Mouse (Mus musculus) kidney, postnatal 0 days (tissue): Measurements from ENCODE around the gene Foxq1. TPM values are rescaled to one million over a fixed set of nuclear protein-coding genes. Genes with fewer than 3 reads are reported as not detected.
A peak's percentile ranks its signal among the peaks of the same experiment; 100 is the strongest.

ENCODE experiments used
- ATAC-seq: fragments of 200-750 bp; cut with Nextera tagmentation; replicated peaks from 2 replicates; pipeline ENCODE4 v1.8.0; 2017; ENCODE audit warnings: low read depth, moderate number of reproducible peaks, moderate TSS enrichment, moderate library complexity; ENCODE audit not compliant: low FRiP score
- DNase-seq: peaks from one replicate; pipeline ENCODE4 v3.0.0-alpha.2; 2016; ENCODE audit warnings: low spot score
- H3K27ac ChIP-seq: fragments of 300-500 bp; sonication (generic); 2 replicates; pipeline ENCODE4 v1.5.1; 2014; ENCODE audit warnings: mild to moderate bottlenecking
- H3K27me3 ChIP-seq: fragments of 300-500 bp; sonication (generic); 2 replicates; pipeline ENCODE4 v1.6.1; 2014; ENCODE audit warnings: low read length, mixed read lengths; ENCODE audit not compliant: insufficient read depth
- H3K36me3 ChIP-seq: fragments of 300-500 bp; sonication (generic); 2 replicates; pipeline ENCODE4 v1.6.1; 2014; ENCODE audit warnings: low read length, mixed read lengths; ENCODE audit not compliant: insufficient read depth
- H3K4me1 ChIP-seq: fragments of 300-500 bp; sonication (generic); replicated peaks from 2 replicates; pipeline ENCODE4 v1.6.1; 2014; ENCODE audit warnings: antibody characterized with exemption, low read length, mixed read lengths; ENCODE audit not compliant: insufficient read depth
- H3K4me2 ChIP-seq: fragments of 300-500 bp; sonication (generic); 2 replicates; pipeline ENCODE4 v1.6.1; 2014; ENCODE audit warnings: mild to moderate bottlenecking, low read length, moderate library complexity, mixed read lengths
- H3K4me3 ChIP-seq: fragments of 300-500 bp; sonication (generic); replicated peaks from 2 replicates; pipeline ENCODE4 v1.5.1; 2014; ENCODE audit warnings: low read depth, low read length
- H3K9ac ChIP-seq: fragments of 300-500 bp; sonication (generic); 2 replicates; pipeline ENCODE4 v1.6.1; 2014; ENCODE audit warnings: low read depth, low read length
- H3K9me3 ChIP-seq: fragments of 300-500 bp; sonication (generic); replicated peaks from 2 replicates; pipeline ENCODE4 v1.6.1; 2016; ENCODE audit warnings: low read length, inconsistent platforms, mixed read lengths
- CTCF ChIP-seq: IDR thresholded peaks from 2 replicates; pipeline ENCODE4 v1.5.1; 2016; ENCODE audit warnings: antibody characterized with exemption, low read depth, mild to moderate bottlenecking, moderate library complexity
- WGBS: fragments of 180-500 bp; shearing (Covaris S2); extraction: QIAGEN DNeasy Blood & Tissue Kit; methylation state at CpG from one replicate; pipeline ENCODE4 v1.1.7; 2014; 5-methylcytosine and 5-hydroxymethylcytosine counted together
- polyA plus RNA-seq: library from polyadenylated mRNA; unstranded; fragments of >200 nt; fragmentation: Nextera tagmentation; extraction: Ambion mirVana; gene quantifications from 2 replicates; pipeline ENCODE4 v1.2.1, GENCODE M21; 2015

Gene Foxq1
- polyA plus RNA-seq, 1 experiment from 2014 or later: 11.2 TPM

- Histone ChIP-seq H3K36me3 (no peaks in the 10 kb centered on the region), H3K4me1 (no peaks in the 10 kb centered on the region), H3K27ac (no peak overlapping the region), H3K9me3 (no peaks in the 10 kb centered on the region), H3K9ac (no peak overlapping the region), H3K27me3 (no peaks in the 10 kb centered on the region), H3K4me2 (no peak overlapping the region), H3K4me3 (no peak overlapping the region)
- 9% methylated on average over 8 of the region's 8 CpGs for WGBS
- DNase-seq: peak; percentile 71
- ATAC-seq: peak; percentile 63; the same call in 1 of the 2 replicates
- TF ChIP-seq CTCF: no peak
These were observed 24.3 kb upstream of the Foxq1 start for GRCm38 (mm10) chr13:31531651-31532061.

DNA sequence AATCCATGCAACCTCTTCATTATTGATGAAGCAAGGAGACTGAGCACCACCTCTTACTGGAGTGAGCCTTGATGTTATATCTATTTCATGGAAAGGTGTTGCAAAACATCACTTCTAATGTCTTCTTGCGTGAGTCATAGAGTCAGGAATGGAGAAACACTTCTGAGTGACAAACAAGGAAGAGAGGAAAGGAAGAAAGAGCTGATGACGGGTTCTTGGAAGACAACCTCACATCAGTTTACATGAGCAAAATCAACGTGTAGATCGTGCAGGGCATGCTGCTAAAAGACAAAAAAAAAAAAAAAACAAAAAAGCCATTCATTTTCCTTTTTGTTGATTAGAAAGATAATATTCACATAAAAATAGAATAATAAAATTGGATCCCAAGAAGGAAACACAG is 21.2 kb upstream of the Foxq1 start:
- no peak for TF ChIP-seq CTCF

GRCm38 (mm10) chr13:31543021-31543420 is 12.9 kb upstream of the Foxq1 start:
- Histone ChIP-seq H3K4me2 (no peak overlapping the region), H3K36me3 (no peaks in the 10 kb centered on the region), H3K9ac (no peak overlapping the region), H3K27ac (no peak overlapping the region), H3K27me3 (no peaks in the 10 kb centered on the region), H3K4me3 (no peak overlapping the region), H3K4me1 (no peaks in the 10 kb centered on the region), H3K9me3 (no peaks in the 10 kb centered on the region)
- ATAC-seq: no peak
- 88% methylated on average over 5 of the region's 5 CpGs for WGBS
- TF ChIP-seq CTCF: no peak
- DNase-seq: no peak

More for the DNA sequence above, 21.2 kb upstream of the Foxq1 start:
- ATAC-seq: no peak
- Histone ChIP-seq H3K27ac (no peak overlapping the region), H3K4me3 (no peak overlapping the region), H3K4me1 (no peaks in the 10 kb centered on the region), H3K9me3 (no peaks in the 10 kb centered on the region), H3K27me3 (no peaks in the 10 kb centered on the region), H3K4me2 (no peak overlapping the region), H3K36me3 (no peaks in the 10 kb centered on the region), H3K9ac (no peak overlapping the region)
- 89% methylated on average over 4 of the region's 4 CpGs for WGBS
- DNase-seq: no peak

DNA sequence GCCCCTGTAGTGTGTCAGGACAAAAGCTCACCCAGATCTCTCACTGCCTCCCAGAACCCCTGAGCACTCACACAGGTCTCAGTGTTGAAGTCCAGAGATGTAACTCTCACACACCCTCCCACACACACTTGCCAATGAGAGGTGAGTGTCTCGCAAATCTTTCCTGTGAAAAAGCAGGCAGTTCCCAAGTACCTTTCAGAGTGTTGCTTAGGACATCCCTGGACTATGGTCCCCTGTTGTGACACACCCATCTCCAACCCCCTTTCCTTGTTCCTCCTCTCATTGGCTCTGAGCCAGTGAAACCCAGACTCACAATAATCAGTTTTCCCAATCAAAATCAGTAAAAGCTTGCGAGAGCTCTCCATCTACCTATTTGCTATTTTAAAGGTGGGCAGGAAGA is 9.2 kb upstream of the Foxq1 start:
- no peaks in the 10 kb centered on the region for H3K9me3 ChIP-seq
- ATAC-seq: no peak

DNA sequence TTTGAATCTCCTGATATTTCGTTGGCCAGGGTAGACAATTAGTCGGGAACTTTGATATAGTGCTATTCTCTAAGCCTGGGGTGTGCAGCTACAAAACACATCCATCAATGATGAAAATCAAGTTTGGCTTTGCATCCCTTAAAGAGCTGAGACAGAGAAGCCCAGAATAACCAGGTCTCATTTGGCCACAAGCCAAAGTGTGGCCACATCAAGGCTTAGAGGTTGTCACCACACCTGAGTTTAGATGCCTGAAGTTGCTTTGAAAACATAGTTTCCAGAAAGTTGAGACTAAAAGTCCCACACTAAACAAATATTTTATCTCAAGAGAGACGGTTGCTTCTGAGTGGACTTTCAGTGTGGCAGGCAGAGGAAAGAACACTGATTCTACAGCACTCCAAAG is 8.7 kb upstream of the Foxq1 start:
- Histone ChIP-seq H3K27me3 (no peaks in the 10 kb centered on the region), H3K9ac (no peak overlapping the region), H3K36me3 (no peaks in the 10 kb centered on the region), H3K27ac (no peak overlapping the region), H3K4me2 (no peak overlapping the region), H3K4me3 (no peak overlapping the region), H3K4me1 (no peaks in the 10 kb centered on the region), H3K9me3 (no peaks in the 10 kb centered on the region)
- TF ChIP-seq CTCF: no peak
- DNase-seq (no peak), ATAC-seq (no peak)
- WGBS: 76% methylated on average over 3 of the region's 3 CpGs

More for the DNA sequence above, 9.2 kb upstream of the Foxq1 start:
- Histone ChIP-seq H3K27me3 (no peaks in the 10 kb centered on the region), H3K4me2 (no peak overlapping the region), H3K27ac (no peak overlapping the region), H3K9ac (no peak overlapping the region), H3K4me1 (no peaks in the 10 kb centered on the region), H3K36me3 (no peaks in the 10 kb centered on the region), H3K4me3 (no peak overlapping the region)
- DNase-seq: no peak
- no peak for TF ChIP-seq CTCF
- 76% methylated on average over 2 of the region's 2 CpGs for WGBS

DNA sequence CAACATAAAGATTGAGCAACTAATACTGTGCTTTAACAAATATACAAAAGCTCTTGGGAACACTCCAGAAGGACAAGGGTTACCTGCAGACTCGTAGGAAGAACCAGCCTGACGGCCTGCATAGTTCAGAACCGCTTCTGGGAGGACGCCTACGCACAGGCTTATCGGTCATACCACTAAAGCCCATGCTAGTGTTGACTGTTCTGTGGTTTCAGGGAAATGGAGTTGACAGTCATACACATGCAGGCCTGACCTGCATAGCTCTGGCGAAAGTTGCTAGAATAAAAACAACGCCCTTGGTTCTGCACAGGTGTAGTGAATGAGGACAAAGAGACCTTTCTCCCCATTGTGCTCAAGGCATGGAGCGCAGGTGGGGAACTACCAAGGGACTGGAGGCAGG is 8.3 kb upstream of the Foxq1 start:
- DNase-seq (no peak), ATAC-seq (no peak)
- Histone ChIP-seq H3K4me1 (no peaks in the 10 kb centered on the region), H3K27me3 (no peaks in the 10 kb centered on the region), H3K27ac (no peak overlapping the region), H3K9me3 (no peaks in the 10 kb centered on the region), H3K4me2 (no peak overlapping the region), H3K4me3 (no peak overlapping the region), H3K36me3 (no peaks in the 10 kb centered on the region), H3K9ac (no peak overlapping the region)
- 79% methylated on average over 9 of the region's 9 CpGs for WGBS
- no peak for TF ChIP-seq CTCF
